ENCODE assay signal across 20 mouse cellular contexts in the genomic region with DNA sequence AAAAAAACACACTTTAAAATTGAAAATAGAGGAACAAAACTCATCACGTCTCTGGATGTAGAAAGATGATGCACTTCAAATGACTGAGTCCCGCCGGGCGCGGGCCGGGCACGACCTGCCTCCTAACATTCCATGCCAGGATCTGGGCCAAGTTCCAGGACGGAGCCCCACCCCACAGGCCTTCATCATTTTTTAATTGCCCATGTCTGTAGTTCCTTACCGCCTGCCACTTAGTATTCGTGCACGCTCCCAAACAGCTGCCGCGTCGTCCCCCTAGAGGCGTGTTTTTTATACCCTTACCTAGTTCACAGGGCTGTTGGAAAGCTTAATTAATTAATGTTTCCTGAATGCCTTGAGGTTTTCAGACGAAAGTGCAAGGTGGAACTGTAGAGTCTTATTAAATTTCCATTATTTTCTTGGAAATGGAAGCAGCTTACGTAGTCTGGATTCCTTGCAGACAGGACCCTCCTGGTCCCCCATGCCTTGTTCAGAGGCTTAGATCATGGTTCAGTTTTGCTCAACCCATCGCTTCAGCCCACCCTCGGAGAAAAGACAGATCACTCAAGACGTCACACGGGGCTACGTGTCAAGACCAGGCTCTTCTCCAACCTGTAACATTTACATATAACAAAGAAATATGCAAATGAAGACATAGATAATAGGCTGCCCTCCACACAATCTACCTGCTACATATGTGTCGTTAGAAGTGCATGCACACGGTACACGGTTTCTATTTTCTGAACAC.
DNase-seq lines count a peak whose midpoint lies in the region; ATAC-seq lines count a peak whose summit lies in the region.
"Had no signal": no experiment of that assay in that cellular context is flagged by ENCODE, and none has a peak within 500 bp of the region (broad histone marks: within the 10 kb centered on the region; RNA-seq: fewer than 3 reads in every experiment).

No protein-coding gene starts in this region.

- no peak overlapping the region for H3K9ac ChIP-seq in hindbrain, embryonic 13.5 days
- H3K9ac ChIP-seq in hindbrain, embryonic 11.5 days (ENCODE audit: low read depth, low read length), result no peak overlapping the region
- H3K9ac ChIP-seq in forebrain, embryonic 13.5 days, result no peak overlapping the region
- H3K9ac ChIP-seq in hindbrain, embryonic 14.5 days, result no peak overlapping the region
- no peak overlapping the region for H3K9ac ChIP-seq in midbrain, embryonic 15.5 days
- H3K9ac ChIP-seq: liver, embryonic 13.5 days; stomach, embryonic 15.5 days had no signal

- H3K4me1 ChIP-seq in hindbrain, embryonic 13.5 days (replicated peaks), result peaks cover 10% of the 10 kb centered on the region; the same call in 1 of the 2 replicates
- no peaks in the 10 kb centered on the region for H3K4me1 ChIP-seq in hindbrain, embryonic 11.5 days (replicated peaks; ENCODE audit: control insufficient read depth, insufficient read depth, low read length)
- H3K4me1 ChIP-seq in forebrain, embryonic 13.5 days, result peaks cover 9% of the 10 kb centered on the region
- H3K4me1 ChIP-seq in hindbrain, embryonic 14.5 days (replicated peaks; ENCODE audit: control insufficient read depth, insufficient read depth, low read length), result no peaks in the 10 kb centered on the region
- H3K4me1 ChIP-seq in midbrain, embryonic 15.5 days, result no peaks in the 10 kb centered on the region
- H3K4me1 ChIP-seq: liver, embryonic 13.5 days; megakaryocyte, embryonic 14.5 days; stomach, embryonic 15.5 days had no signal

- intact Hi-C loops in gastrocnemius, postnatal 14 days (cut with DNase I; ENCODE audit: low total_unique reads), result no loop called here

- no peak for DNase-seq in hindbrain, embryonic 11.5 days (ENCODE audit: low spot score)
- DNase-seq in hindbrain, embryonic 14.5 days (ENCODE audit: low spot score), result peak; percentile 52
- DNase-seq in gastrocnemius, postnatal 14 days, result no peak
- no peak for DNase-seq in heart, adult 9 months (ENCODE audit: low spot score in 2 of 2)
- DNase-seq in layer of hippocampus, postnatal 25 days (ENCODE audit: extremely low spot score in 1 of 2, low spot score in 1 of 2), result no peak
- DNase-seq: adrenal gland, adult 2 months; cerebellum, adult 11-12 months; gastrocnemius, adult 2 months; heart, postnatal 10 days; liver, embryonic 13.5 days; right cerebral cortex, adult 18-20 months; spleen, adult 18-20 months had no signal

- peak; percentile 59 for ATAC-seq in hindbrain, embryonic 13.5 days (ENCODE audit: low FRiP score)
- no peak for ATAC-seq in hindbrain, embryonic 11.5 days (ENCODE audit: low FRiP score)
- peak; percentile 63; the same call in 1 of the 2 replicates for ATAC-seq in forebrain, embryonic 13.5 days
- peak; percentile 27; the same call in 1 of the 2 replicates for ATAC-seq in hindbrain, embryonic 14.5 days (ENCODE audit: low FRiP score)
- peak; percentile 58 for ATAC-seq in midbrain, embryonic 15.5 days (replicated peaks)
- ATAC-seq: lung, postnatal 0 days had no signal

- H3K36me3 ChIP-seq in hindbrain, embryonic 13.5 days, result no peaks in the 10 kb centered on the region
- H3K36me3 ChIP-seq in hindbrain, embryonic 11.5 days (ENCODE audit: control insufficient read depth, insufficient read depth, low read length), result no peaks in the 10 kb centered on the region
- no peaks in the 10 kb centered on the region for H3K36me3 ChIP-seq in forebrain, embryonic 13.5 days (ENCODE audit: poor library complexity, severe bottlenecking)
- H3K36me3 ChIP-seq in hindbrain, embryonic 14.5 days (replicated peaks; ENCODE audit: control insufficient read depth, insufficient read depth), result no peaks in the 10 kb centered on the region
- H3K36me3 ChIP-seq in midbrain, embryonic 15.5 days (replicated peaks), result no peaks in the 10 kb centered on the region
- H3K36me3 ChIP-seq: G1E; liver, embryonic 13.5 days; stomach, embryonic 15.5 days had no signal

- H3K9me3 ChIP-seq in hindbrain, embryonic 13.5 days, result peaks cover 5% of the 10 kb centered on the region; the same call in 1 of the 2 replicates
- no peaks in the 10 kb centered on the region for H3K9me3 ChIP-seq in hindbrain, embryonic 11.5 days (ENCODE audit: control insufficient read depth, low read length)
- no peaks in the 10 kb centered on the region for H3K9me3 ChIP-seq in forebrain, embryonic 13.5 days (replicated peaks)
- peaks cover 13% of the 10 kb centered on the region; the same call in 1 of the 2 replicates for H3K9me3 ChIP-seq in hindbrain, embryonic 14.5 days (ENCODE audit: control insufficient read depth, low read length)
- no peaks in the 10 kb centered on the region for H3K9me3 ChIP-seq in midbrain, embryonic 15.5 days
- H3K9me3 ChIP-seq: stomach, embryonic 15.5 days had no signal

- H3K4me2 ChIP-seq in hindbrain, embryonic 13.5 days, result peak overlapping the region; percentile 19; the same call in 1 of the 2 replicates
- no peak overlapping the region for H3K4me2 ChIP-seq in hindbrain, embryonic 11.5 days (replicated peaks; ENCODE audit: low read depth, low read length)
- H3K4me2 ChIP-seq in forebrain, embryonic 13.5 days, result peak overlapping the region; percentile 29
- H3K4me2 ChIP-seq in hindbrain, embryonic 14.5 days (replicated peaks), result no peak overlapping the region
- 0 out of 2 replicates have a peak overlapping the region, but pooled peaks have one; percentile 17 for H3K4me2 ChIP-seq in midbrain, embryonic 15.5 days
- H3K4me2 ChIP-seq: liver, embryonic 13.5 days; stomach, embryonic 15.5 days had no signal

- no peak overlapping the region for H3K27ac ChIP-seq in hindbrain, embryonic 13.5 days
- H3K27ac ChIP-seq in hindbrain, embryonic 11.5 days (ENCODE audit: low read depth, low read length), result no peak overlapping the region
- H3K27ac ChIP-seq in forebrain, embryonic 13.5 days, result no peak overlapping the region
- no peak overlapping the region for H3K27ac ChIP-seq in hindbrain, embryonic 14.5 days
- no peak overlapping the region for H3K27ac ChIP-seq in midbrain, embryonic 15.5 days
- H3K27ac ChIP-seq: gastrocnemius, adult 2 months; kidney, postnatal 0 days; liver, embryonic 13.5 days; stomach, embryonic 15.5 days had no signal

- 0 out of 2 replicates have a peak, but pooled peaks cover 2% of the 10 kb centered on the region for H3K27me3 ChIP-seq in hindbrain, embryonic 13.5 days
- H3K27me3 ChIP-seq in hindbrain, embryonic 11.5 days (ENCODE audit: control insufficient read depth, insufficient read depth, low read length), result no peaks in the 10 kb centered on the region
- peaks cover 37% of the 10 kb centered on the region for H3K27me3 ChIP-seq in forebrain, embryonic 13.5 days
- no peaks in the 10 kb centered on the region; the same call in 1 of the 2 replicates for H3K27me3 ChIP-seq in hindbrain, embryonic 14.5 days (ENCODE audit: control insufficient read depth, insufficient read depth, low read length)
- no peaks in the 10 kb centered on the region for H3K27me3 ChIP-seq in midbrain, embryonic 15.5 days (replicated peaks)
- H3K27me3 ChIP-seq: liver, embryonic 13.5 days; megakaryocyte, embryonic 14.5 days; stomach, embryonic 15.5 days had no signal

- H3K4me3 ChIP-seq in hindbrain, embryonic 13.5 days, result no peak overlapping the region
- no peak overlapping the region for H3K4me3 ChIP-seq in hindbrain, embryonic 11.5 days (ENCODE audit: low read depth, low read length)
- no peak overlapping the region for H3K4me3 ChIP-seq in forebrain, embryonic 13.5 days
- H3K4me3 ChIP-seq in hindbrain, embryonic 14.5 days (replicated peaks; ENCODE audit: low read length), result no peak overlapping the region
- no peak overlapping the region for H3K4me3 ChIP-seq in midbrain, embryonic 15.5 days
- H3K4me3 ChIP-seq: gastrocnemius, adult 2 months; liver, embryonic 13.5 days; megakaryocyte, embryonic 14.5 days; stomach, embryonic 15.5 days had no signal

- WGBS in hindbrain, embryonic 13.5 days, result 58% methylated on average over 25 of the region's 25 CpGs
- 84% methylated on average over 25 of the region's 25 CpGs for WGBS in hindbrain, embryonic 11.5 days
- WGBS in forebrain, embryonic 13.5 days, result 51% methylated on average over 25 of the region's 25 CpGs
- WGBS in hindbrain, embryonic 14.5 days, result 51% methylated on average over 25 of the region's 25 CpGs
- WGBS in midbrain, embryonic 15.5 days, result 60% methylated on average over 25 of the region's 25 CpGs

Comparison
In these comparisons a context has a peak if more than half of its experiments do, and no peak if none do; other contexts are left out.
1. H3K4me2 ChIP-seq: peak in hindbrain, embryonic 13.5 days (single experiment), forebrain, embryonic 13.5 days (single experiment) and midbrain, embryonic 15.5 days (single experiment); none in hindbrain, embryonic 11.5 days (single experiment) and hindbrain, embryonic 14.5 days (single experiment).